Mouse (Mus musculus): Measurements from ENCODE around the gene Clp1. TPM values are rescaled to one million over a fixed set of nuclear protein-coding genes. Genes with fewer than 3 reads are reported as not detected.

Gene Clp1
- total and polyA plus RNA-seq, 3 experiments, result 27.1 to 29.8 TPM; not detected in 1

DNA sequence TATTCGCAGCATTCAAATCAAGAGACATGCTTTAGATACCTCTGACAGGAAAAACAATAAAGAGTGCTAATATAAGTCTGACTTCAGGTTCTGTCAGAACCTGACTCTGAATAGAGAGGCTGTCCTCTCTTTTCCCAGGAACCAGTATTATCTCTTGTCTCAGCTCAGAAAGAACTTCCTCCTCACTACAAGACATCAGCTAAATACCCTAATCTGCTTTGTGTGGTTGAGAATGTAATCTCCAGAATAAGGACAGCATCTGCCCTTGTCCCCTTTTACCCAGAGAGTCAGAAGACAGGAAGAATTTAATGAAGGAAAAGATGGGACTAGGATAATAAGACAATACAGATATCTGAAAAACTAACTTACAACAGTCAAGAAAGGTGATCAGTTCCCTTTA is 23.7 kb downstream of the Clp1 start:
- H3K9ac ChIP-seq (ENCODE audit: control insufficient read depth, low read depth, low read length, poor library complexity, severe bottlenecking), result no peak overlapping the region

DNA sequence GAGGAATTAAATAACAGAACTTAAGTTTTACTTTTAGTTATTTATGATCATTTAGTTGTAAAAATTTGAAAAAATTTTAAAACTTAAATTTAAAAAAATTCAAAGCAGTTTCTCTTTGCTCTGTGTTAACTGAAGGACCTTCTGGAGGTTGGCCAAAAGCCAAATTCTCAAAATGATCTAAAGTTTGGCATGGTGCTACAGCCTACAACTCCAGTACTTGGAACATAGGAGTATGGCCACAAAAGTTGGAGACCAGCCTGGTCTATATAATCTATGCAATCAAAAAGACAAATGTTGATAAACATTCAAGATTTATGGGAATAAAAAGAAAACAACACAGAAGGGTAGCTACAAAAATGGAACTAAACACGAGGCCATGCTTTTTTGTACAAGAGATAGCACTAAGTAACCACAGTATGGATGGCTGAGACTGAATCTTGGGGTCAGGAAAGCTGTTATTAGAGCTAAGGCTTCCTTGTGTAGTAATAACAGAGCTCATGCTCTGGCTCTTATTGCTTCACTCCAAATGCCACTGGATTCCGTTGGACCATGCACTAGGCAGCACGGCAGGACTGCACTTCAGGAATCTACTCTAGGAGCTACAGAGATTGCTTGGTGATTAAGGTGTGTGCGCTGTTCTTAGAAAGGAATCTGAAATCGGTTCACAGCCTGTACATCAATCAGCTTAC is 32.0 kb downstream of the Clp1 start:
- no peak overlapping the region for H3K27ac ChIP-seq (ENCODE audit: control insufficient read depth, low read depth, low read length)
- DNase-seq (ENCODE audit: low read depth, low spot score), result no peak
- H3K9me3 ChIP-seq (replicated peaks; ENCODE audit: insufficient read depth, low read length), result no peaks in the 10 kb centered on the region
- H3K4me1 ChIP-seq (ENCODE audit: control insufficient read depth in 1 of 2, insufficient read depth in 2 of 2, low read length in 2 of 2), result no peaks in the 10 kb centered on the region
- no peak for TF ChIP-seq ZKSCAN1 (IDR thresholded peaks at IDR 0.05; ENCODE audit: low read depth, low read length)
- no peak for TF ChIP-seq USF2 (IDR thresholded peaks at IDR 0.05; ENCODE audit: borderline replicate concordance in 1 of 2, insufficient read depth in 1 of 2, low read depth in 1 of 2, low read length in 2 of 2)
- no peak for TF ChIP-seq MEF2A (IDR thresholded peaks at IDR 0.05; ENCODE audit: extremely low read depth, insufficient replicate concordance, low read depth, low read length, poor library complexity, severe bottlenecking)
- TF ChIP-seq SIN3A (IDR thresholded peaks at IDR 0.05; ENCODE audit: low read length), result no peak
- TF ChIP-seq BHLHE40 (IDR thresholded peaks at IDR 0.05; ENCODE audit: borderline replicate concordance, low read depth, low read length), result no peak
- no peak for TF ChIP-seq RCOR1 (IDR thresholded peaks at IDR 0.05; ENCODE audit: low read depth, low read length)
- no peak for TF ChIP-seq TCF12 (IDR thresholded peaks at IDR 0.05; ENCODE audit: low read depth, low read length)
- TF ChIP-seq SMC3 (IDR thresholded peaks at IDR 0.05; ENCODE audit: low read depth, low read length), result no peak
- no peak for TF ChIP-seq HCFC1 (IDR thresholded peaks at IDR 0.05; ENCODE audit: low read depth, low read length)
- no peak for TF ChIP-seq ZC3H11A (IDR thresholded peaks at IDR 0.05; ENCODE audit: low read depth, low read length)
- TF ChIP-seq MAFK (IDR thresholded peaks at IDR 0.05; ENCODE audit: borderline replicate concordance, low read depth, low read length), result no peak
- no peak for TF ChIP-seq USF1 (IDR thresholded peaks at IDR 0.05; ENCODE audit: low read depth, low read length)
- TF ChIP-seq ETS1 (IDR thresholded peaks at IDR 0.05; ENCODE audit: low read depth, low read length), result no peak
- TF ChIP-seq JUND (IDR thresholded peaks at IDR 0.05; ENCODE audit: low read depth, low read length), result no peak
- TF ChIP-seq TBP (IDR thresholded peaks at IDR 0.05; ENCODE audit: low read depth, low read length), result no peak
- no peak for TF ChIP-seq CHD1 (IDR thresholded peaks at IDR 0.05; ENCODE audit: low read depth, low read length)
- no peak for TF ChIP-seq TAL1 (IDR thresholded peaks at IDR 0.05; ENCODE audit: low read length)
- no peak for TF ChIP-seq ZNF384 (IDR thresholded peaks at IDR 0.05; ENCODE audit: low read depth, low read length)
- TF ChIP-seq ZMIZ1 (IDR thresholded peaks at IDR 0.05; ENCODE audit: low read depth, low read length), result no peak
- peaks cover 0 to 13% of the 10 kb centered on the region in 2 experiments; a peak in 2 of 4 replicates for H3K36me3 ChIP-seq (ENCODE audit: control insufficient read depth in 1 of 2, insufficient read depth in 2 of 2, low read length in 2 of 2)
- H3K4me3 ChIP-seq (ENCODE audit: control insufficient read depth in 1 of 2, insufficient read depth in 1 of 2, low read depth in 2 of 2, low read length in 2 of 2), result no peak overlapping the region
- no peaks in the 10 kb centered on the region for H3K79me2 ChIP-seq (ENCODE audit: control insufficient read depth, insufficient read depth, low read length, poor library complexity)
- no peaks in the 10 kb centered on the region for H3K27me3 ChIP-seq (ENCODE audit: control insufficient read depth in 1 of 2, insufficient read depth in 2 of 2, low read length in 2 of 2)
- no peak overlapping the region for H3K9ac ChIP-seq (ENCODE audit: control insufficient read depth, low read depth, low read length, poor library complexity, severe bottlenecking)

More for the DNA sequence above, 23.7 kb downstream of the Clp1 start:
- Histone ChIP-seq H3K36me3 (ENCODE audit: control insufficient read depth in 1 of 2, insufficient read depth in 2 of 2, low read length in 2 of 2) (peaks cover 2 to 42% of the 10 kb centered on the region in 2 experiments; a peak in 3 of 4 replicates), H3K27me3 (ENCODE audit: control insufficient read depth in 1 of 2, insufficient read depth in 2 of 2, low read length in 2 of 2) (no peaks in the 10 kb centered on the region), H3K4me3 (ENCODE audit: control insufficient read depth in 1 of 2, insufficient read depth in 1 of 2, low read depth in 2 of 2, low read length in 2 of 2) (no peak overlapping the region), H3K9me3 (replicated peaks; ENCODE audit: insufficient read depth, low read length) (no peaks in the 10 kb centered on the region), H3K4me1 (ENCODE audit: control insufficient read depth in 1 of 2, insufficient read depth in 2 of 2, low read length in 2 of 2) (peaks cover 13 to 19% of the 10 kb centered on the region in 2 experiments), H3K79me2 (ENCODE audit: control insufficient read depth, insufficient read depth, low read length, poor library complexity) (peaks cover 23% of the 10 kb centered on the region), H3K27ac (ENCODE audit: control insufficient read depth, low read depth, low read length) (peak overlapping the region; percentile 51; the same call in 1 of the 2 replicates)
- DNase-seq (ENCODE audit: low read depth, low spot score), result peak; percentile 73
- TF ChIP-seq TCF12 (IDR thresholded peaks at IDR 0.05; ENCODE audit: low read depth, low read length) (peak; percentile 81), HCFC1 (IDR thresholded peaks at IDR 0.05; ENCODE audit: low read depth, low read length) (no peak), GATA1 (IDR thresholded peaks at IDR 0.05; ENCODE audit: low read depth, low read length) (peak; percentile 92), SIN3A (IDR thresholded peaks at IDR 0.05; ENCODE audit: low read length) (peak; percentile 79), BHLHE40 (IDR thresholded peaks at IDR 0.05; ENCODE audit: borderline replicate concordance, low read depth, low read length) (no peak; the same call in 1 of the 2 replicates), MXI1 (IDR thresholded peaks at IDR 0.05; ENCODE audit: low read depth, low read length) (peak; percentile 57), TAL1 (IDR thresholded peaks at IDR 0.05; ENCODE audit: low read length) (peak; percentile 77), RCOR1 (IDR thresholded peaks at IDR 0.05; ENCODE audit: low read depth, low read length) (peak; percentile 74; the same call in 1 of the 2 replicates), EP300 (IDR thresholded peaks at IDR 0.05; ENCODE audit: low read depth in 1 of 2, low read length in 2 of 2) (peak; percentile 85 to 88), ETS1 (IDR thresholded peaks at IDR 0.05; ENCODE audit: low read depth, low read length) (peak; percentile 61)
